Mouse (Mus musculus): ENCODE measurements around the gene Rab24. TPM values are rescaled to one million over a fixed set of nuclear protein-coding genes. Genes with fewer than 3 reads are reported as not detected.

Rab24 gene
- polyA plus RNA-seq, 1 experiment from 2014 or later, result 56.3 TPM

DNA sequence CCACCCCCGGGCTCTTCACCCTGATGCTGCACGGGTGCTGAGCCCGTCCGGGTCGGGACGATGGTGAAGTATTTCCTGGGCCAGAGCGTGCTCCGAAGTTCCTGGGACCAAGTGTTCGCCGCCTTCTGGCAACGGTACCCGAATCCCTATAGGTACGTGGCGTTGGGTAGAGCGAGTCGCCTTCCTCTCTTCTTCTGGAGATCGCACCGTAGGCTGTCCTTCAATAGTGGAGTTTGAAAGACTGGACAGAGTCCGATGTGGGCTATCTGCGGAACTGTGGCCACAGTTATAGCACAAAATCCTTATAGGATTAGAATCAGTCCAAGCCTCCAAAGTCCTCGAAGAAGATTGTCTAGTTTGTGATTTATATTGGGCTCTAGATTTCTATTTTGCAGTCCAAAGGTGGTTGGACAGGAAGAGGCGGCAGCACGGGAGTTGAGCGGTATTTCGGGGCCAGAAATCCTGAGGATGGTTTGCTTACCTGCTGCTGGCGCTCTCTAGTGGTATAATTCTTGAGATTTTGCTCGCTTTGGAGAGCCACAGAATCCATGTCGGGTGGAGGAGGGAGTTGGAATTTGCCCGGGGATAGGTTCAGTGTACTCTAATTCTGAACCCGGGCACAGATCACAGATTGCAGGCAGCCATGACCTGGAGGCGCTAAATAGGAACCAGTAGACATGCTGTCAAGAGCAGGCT, 532 bp upstream of the Rab24 start:
- H3K4me2 ChIP-seq, result peak overlapping the region; percentile 86
- H3K27ac ChIP-seq (ENCODE audit: low read depth, low read length), result peak overlapping the region; percentile 68
- H3K4me3 ChIP-seq (ENCODE audit: low read depth, low read length), result peak overlapping the region; percentile 81
- H3K4me1 ChIP-seq (ENCODE audit: control insufficient read depth, insufficient read depth, low read length), result peaks cover 22% of the 10 kb centered on the region
- under 1% methylated on average over 31 of the region's 31 CpGs for WGBS (ENCODE audit: insufficient replicate concordance)
- H3K9ac ChIP-seq (ENCODE audit: low read depth, low read length), result peak overlapping the region; percentile 89
- no peaks in the 10 kb centered on the region for H3K27me3 ChIP-seq (ENCODE audit: control insufficient read depth, insufficient read depth, low read length)
- no peak for ATAC-seq (replicated peaks; ENCODE audit: insufficient number of reproducible peaks, low FRiP score, low TSS enrichment)
- H3K36me3 ChIP-seq (ENCODE audit: control insufficient read depth, insufficient read depth, low read length), result peaks cover 21% of the 10 kb centered on the region
- H3K9me3 ChIP-seq (replicated peaks; ENCODE audit: control insufficient read depth, low read length), result no peaks in the 10 kb centered on the region

DNA sequence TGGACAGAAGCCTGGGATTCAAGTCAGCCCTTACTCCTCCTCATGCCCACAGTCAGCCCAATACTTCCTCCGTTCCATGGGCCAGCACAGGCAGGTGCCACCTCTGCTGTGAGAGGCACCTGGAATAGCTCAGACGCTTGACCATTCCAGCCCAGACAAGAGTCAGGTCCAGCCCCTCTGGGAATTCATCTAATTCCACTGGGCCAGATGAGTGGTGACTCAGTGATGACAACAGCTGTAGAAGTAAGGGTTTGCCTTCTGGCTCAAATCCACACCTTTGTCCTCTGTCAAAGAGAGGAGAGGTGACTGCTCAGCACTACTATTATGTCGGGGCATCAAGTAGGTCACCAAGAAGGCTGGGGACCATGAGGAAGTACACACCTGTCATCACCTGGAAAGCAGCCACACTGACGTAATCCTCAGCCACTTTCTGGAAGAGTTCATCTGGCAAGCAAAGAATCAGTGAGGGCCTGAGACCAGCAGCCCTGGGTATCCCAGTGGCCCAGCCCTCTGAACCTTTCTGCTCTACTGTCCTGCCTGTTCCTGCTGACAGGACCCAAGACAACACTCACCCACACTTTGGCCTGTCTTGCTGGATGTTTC, 1.7 kb downstream of the Rab24 start, which contains the start of gene Prelid1:
Prelid1 (plus strand) TSS at position 570 of the 603 bp plus-strand sequence.
- peaks cover 16% of the 10 kb centered on the region for H3K36me3 ChIP-seq (ENCODE audit: control insufficient read depth, insufficient read depth, low read length)
- no peak for ATAC-seq (replicated peaks; ENCODE audit: insufficient number of reproducible peaks, low FRiP score, low TSS enrichment)

DNA sequence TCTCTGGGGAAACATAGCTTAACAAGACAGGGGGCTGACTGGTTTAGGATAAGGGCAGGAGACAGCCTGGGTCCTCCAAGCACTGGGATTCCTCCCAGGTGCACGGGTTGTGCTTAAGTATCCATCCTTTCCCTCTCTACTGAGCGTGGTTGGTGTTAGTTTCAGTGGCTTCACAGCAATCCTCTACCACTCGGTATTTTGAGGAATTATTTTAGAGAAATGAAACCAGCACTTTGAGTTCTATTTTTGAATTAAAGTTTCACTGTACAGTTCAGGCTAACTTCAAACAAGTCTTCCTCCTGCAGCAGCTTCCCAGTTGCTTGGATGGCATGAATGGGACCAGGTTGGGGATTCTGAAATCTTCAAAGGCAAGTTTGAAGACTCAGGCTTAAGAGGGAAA, 3.4 kb downstream of the Rab24 start:
- H3K27me3 ChIP-seq (ENCODE audit: control insufficient read depth, insufficient read depth, low read length), result no peaks in the 10 kb centered on the region
- H3K9ac ChIP-seq (ENCODE audit: low read depth, low read length), result no peak overlapping the region
- H3K36me3 ChIP-seq (ENCODE audit: control insufficient read depth, insufficient read depth, low read length), result peaks cover 23% of the 10 kb centered on the region
- WGBS (ENCODE audit: insufficient replicate concordance), result 79% methylated on average over 3 of the region's 3 CpGs
- no peak overlapping the region for H3K27ac ChIP-seq (ENCODE audit: low read depth, low read length)
- no peak for ATAC-seq (replicated peaks; ENCODE audit: insufficient number of reproducible peaks, low FRiP score, low TSS enrichment)
- H3K4me2 ChIP-seq, result no peak overlapping the region
- peaks cover 16% of the 10 kb centered on the region for H3K4me1 ChIP-seq (ENCODE audit: control insufficient read depth, insufficient read depth, low read length)
- H3K4me3 ChIP-seq (ENCODE audit: low read depth, low read length), result no peak overlapping the region
- no peaks in the 10 kb centered on the region for H3K9me3 ChIP-seq (replicated peaks; ENCODE audit: control insufficient read depth, low read length)

More for the DNA sequence above, 1.7 kb downstream of the Rab24 start, which contains the start of gene Prelid1:
- peak within 1 kb of the TSS; percentile 89 for H3K9ac ChIP-seq (ENCODE audit: low read depth, low read length)
- no peaks in the 10 kb centered on the region for H3K9me3 ChIP-seq (replicated peaks; ENCODE audit: control insufficient read depth, low read length)
- peak within 1 kb of the TSS; percentile 81 for H3K4me3 ChIP-seq (ENCODE audit: low read depth, low read length)
- no peak within 1 kb of the TSS for H3K27ac ChIP-seq (ENCODE audit: low read depth, low read length)
- peaks cover 22% of the 10 kb centered on the region for H3K4me1 ChIP-seq (ENCODE audit: control insufficient read depth, insufficient read depth, low read length)
- peak within 1 kb of the TSS; percentile 86 for H3K4me2 ChIP-seq
- 64% methylated on average over 4 of the region's 4 CpGs for whole genome bisulfite sequencing (ENCODE audit: insufficient replicate concordance)
- no peaks in the 10 kb centered on the region for H3K27me3 ChIP-seq (ENCODE audit: control insufficient read depth, insufficient read depth, low read length)

DNA sequence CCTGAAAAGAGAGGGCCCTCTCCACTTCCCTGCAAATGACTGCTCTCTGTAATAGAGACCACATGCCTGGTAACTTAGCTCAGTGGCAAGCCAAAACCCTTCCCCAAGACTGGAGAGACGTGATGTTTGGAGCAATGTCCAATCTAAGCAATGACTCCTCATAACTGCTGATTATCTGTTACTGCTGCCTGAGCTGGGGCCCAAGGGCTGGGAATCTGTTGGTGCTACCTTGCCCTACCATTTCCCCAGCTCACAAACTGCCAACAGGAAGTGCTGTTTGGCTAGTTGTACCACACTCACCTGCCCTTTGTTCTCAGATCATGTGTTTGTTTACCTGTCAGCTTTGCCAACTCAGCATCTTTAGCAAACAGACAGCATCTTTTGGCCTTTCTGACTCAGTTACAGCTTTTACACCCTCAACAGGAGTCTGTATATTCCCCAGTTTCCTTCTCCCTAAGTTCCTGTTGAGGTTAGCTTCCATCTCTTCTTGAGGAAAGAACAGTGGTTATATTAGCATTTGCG, 6.8 kb downstream of the Rab24 start:
- ATAC-seq (replicated peaks; ENCODE audit: insufficient number of reproducible peaks, low FRiP score, low TSS enrichment), result no peak
- H3K4me1 ChIP-seq (ENCODE audit: control insufficient read depth, insufficient read depth, low read length), result no peaks in the 10 kb centered on the region; the same call in 1 of the 2 replicates
- 81% methylated on average over 2 of the region's 2 CpGs for WGBS (ENCODE audit: insufficient replicate concordance)
- peaks cover 54% of the 10 kb centered on the region for H3K36me3 ChIP-seq (ENCODE audit: control insufficient read depth, insufficient read depth, low read length)
- H3K4me2 ChIP-seq, result no peak overlapping the region
- no peak overlapping the region for H3K27ac ChIP-seq (ENCODE audit: low read depth, low read length)
- no peak overlapping the region for H3K4me3 ChIP-seq (ENCODE audit: low read depth, low read length)
- H3K9me3 ChIP-seq (replicated peaks; ENCODE audit: control insufficient read depth, low read length), result no peaks in the 10 kb centered on the region
- no peaks in the 10 kb centered on the region for H3K27me3 ChIP-seq (ENCODE audit: control insufficient read depth, insufficient read depth, low read length)
- H3K9ac ChIP-seq (ENCODE audit: low read depth, low read length), result no peak overlapping the region

DNA sequence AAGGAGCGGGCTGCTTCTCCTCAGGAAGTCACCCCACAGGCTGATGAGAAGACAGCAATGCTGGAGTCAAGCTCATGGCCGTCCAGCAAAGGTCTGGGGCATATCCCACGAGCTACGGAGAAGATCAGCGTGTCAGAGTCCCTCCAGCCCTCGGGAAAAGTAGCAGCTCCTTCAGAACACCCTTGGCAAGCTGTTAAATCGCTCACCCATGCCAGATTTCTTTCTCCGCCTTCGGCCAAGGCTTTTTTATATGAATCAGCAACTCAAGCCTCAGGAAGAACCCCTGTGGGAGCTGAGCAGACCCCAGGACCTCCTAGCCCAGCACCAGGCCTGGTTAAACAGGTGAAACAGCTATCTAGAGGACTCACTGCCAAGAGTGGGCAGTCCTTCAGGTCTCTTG, 8.7 kb downstream of the Rab24 start:
- no peak overlapping the region for H3K4me2 ChIP-seq
- no peaks in the 10 kb centered on the region for H3K27me3 ChIP-seq (ENCODE audit: control insufficient read depth, insufficient read depth, low read length)
- H3K9me3 ChIP-seq (replicated peaks; ENCODE audit: control insufficient read depth, low read length), result no peaks in the 10 kb centered on the region
- H3K36me3 ChIP-seq (ENCODE audit: control insufficient read depth, insufficient read depth, low read length), result peaks cover 52% of the 10 kb centered on the region
- 89% methylated on average over 9 of the region's 9 CpGs for WGBS (ENCODE audit: insufficient replicate concordance)
- no peak overlapping the region for H3K4me3 ChIP-seq (ENCODE audit: low read depth, low read length)
- ATAC-seq (replicated peaks; ENCODE audit: insufficient number of reproducible peaks, low FRiP score, low TSS enrichment), result no peak
- H3K9ac ChIP-seq (ENCODE audit: low read depth, low read length), result no peak overlapping the region
- H3K27ac ChIP-seq (ENCODE audit: low read depth, low read length), result no peak overlapping the region
- H3K4me1 ChIP-seq (ENCODE audit: control insufficient read depth, insufficient read depth, low read length), result no peaks in the 10 kb centered on the region

DNA sequence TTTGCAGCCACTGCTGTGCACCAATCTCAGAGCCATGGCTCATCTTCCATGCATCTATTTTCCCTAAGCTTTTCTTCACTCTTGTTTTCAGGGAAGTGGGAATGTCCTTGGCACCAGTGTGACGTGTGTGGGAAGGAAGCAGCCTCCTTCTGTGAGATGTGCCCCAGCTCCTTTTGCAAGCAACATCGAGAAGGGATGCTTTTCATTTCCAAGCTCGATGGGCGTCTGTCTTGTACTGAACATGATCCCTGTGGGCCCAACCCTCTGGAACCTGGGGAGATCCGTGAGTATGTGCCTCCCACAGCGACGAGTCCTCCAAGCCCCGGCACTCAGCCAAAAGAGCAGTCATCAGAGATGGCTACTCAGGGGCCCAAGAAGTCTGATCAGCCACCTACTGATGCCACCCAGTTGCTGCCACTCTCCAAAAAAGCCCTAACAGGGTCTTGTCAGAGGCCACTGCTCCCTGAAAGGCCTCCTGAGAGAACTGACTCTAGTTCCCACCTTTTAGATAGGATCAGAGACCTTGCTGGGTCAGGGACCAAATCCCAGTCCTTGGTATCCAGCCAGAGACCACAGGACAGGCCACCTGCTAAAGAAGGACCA, 9.6 kb downstream of the Rab24 start:
- H3K36me3 ChIP-seq (ENCODE audit: control insufficient read depth, insufficient read depth, low read length), result peaks cover 59% of the 10 kb centered on the region
- WGBS (ENCODE audit: insufficient replicate concordance), result 85% methylated on average over 8 of the region's 8 CpGs
- ATAC-seq (replicated peaks; ENCODE audit: insufficient number of reproducible peaks, low FRiP score, low TSS enrichment), result no peak
- H3K4me1 ChIP-seq (ENCODE audit: control insufficient read depth, insufficient read depth, low read length), result no peaks in the 10 kb centered on the region
- no peaks in the 10 kb centered on the region for H3K27me3 ChIP-seq (ENCODE audit: control insufficient read depth, insufficient read depth, low read length)
- H3K9me3 ChIP-seq (replicated peaks; ENCODE audit: control insufficient read depth, low read length), result no peaks in the 10 kb centered on the region
- H3K4me3 ChIP-seq (ENCODE audit: low read depth, low read length), result no peak overlapping the region
- H3K4me2 ChIP-seq, result no peak overlapping the region
- no peak overlapping the region for H3K27ac ChIP-seq (ENCODE audit: low read depth, low read length)
- H3K9ac ChIP-seq (ENCODE audit: low read depth, low read length), result no peak overlapping the region

DNA sequence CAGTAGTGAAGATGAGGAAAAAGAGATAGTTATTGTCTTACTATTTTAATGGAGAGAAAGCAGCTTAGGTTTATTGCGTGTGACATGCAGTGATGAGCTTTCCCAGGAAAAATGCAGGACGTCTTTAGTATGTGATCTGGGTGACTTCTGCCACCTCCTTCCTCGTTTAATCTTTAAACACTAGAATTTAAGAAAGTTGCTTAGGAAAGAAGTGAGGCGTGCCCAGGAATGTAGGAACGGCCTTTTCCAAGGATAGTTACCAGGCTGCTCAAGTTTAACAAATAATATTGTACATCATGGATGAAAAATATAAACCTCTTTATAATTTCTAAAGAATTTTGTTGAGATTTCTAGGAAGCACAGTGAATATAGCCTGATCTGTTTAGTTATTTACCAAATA, 20.8 kb downstream of the Rab24 start:
- H3K27me3 ChIP-seq (ENCODE audit: control insufficient read depth, insufficient read depth, low read length), result no peaks in the 10 kb centered on the region
- H3K4me3 ChIP-seq (ENCODE audit: low read depth, low read length), result no peak overlapping the region
- no peak overlapping the region for H3K4me2 ChIP-seq
- WGBS (ENCODE audit: insufficient replicate concordance), result 86% methylated on average over 5 of the region's 5 CpGs
- H3K36me3 ChIP-seq (ENCODE audit: control insufficient read depth, insufficient read depth, low read length), result peaks cover 31% of the 10 kb centered on the region
- H3K4me1 ChIP-seq (ENCODE audit: control insufficient read depth, insufficient read depth, low read length), result no peaks in the 10 kb centered on the region
- ATAC-seq (replicated peaks; ENCODE audit: insufficient number of reproducible peaks, low FRiP score, low TSS enrichment), result no peak
- H3K9me3 ChIP-seq (replicated peaks; ENCODE audit: control insufficient read depth, low read length), result no peaks in the 10 kb centered on the region
- H3K27ac ChIP-seq (ENCODE audit: low read depth, low read length), result no peak overlapping the region
- no peak overlapping the region for H3K9ac ChIP-seq (ENCODE audit: low read depth, low read length)

DNA sequence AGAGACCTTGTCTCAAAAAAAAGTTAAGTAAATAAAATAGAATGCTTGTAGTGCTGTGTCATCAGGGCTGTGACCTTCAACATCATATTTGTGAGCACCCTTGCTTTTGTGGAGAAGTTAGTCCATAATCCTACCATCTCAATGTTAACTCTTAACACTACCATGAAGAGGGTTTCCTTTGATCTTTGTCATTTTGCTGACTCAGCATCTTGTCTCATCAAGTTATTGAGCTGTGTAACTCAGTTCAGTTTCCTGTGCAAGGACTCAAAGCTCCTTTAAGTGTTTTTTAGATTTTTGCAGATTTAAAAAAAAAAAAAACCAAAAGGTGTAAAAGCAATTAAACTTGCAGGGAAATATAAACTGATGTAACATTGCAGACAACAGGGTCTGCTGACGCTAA, 25.0 kb downstream of the Rab24 start:
- no peak overlapping the region for H3K4me2 ChIP-seq
- no peaks in the 10 kb centered on the region for H3K9me3 ChIP-seq (replicated peaks; ENCODE audit: control insufficient read depth, low read length)
- no peak overlapping the region for H3K27ac ChIP-seq (ENCODE audit: low read depth, low read length)
- no peak for ATAC-seq (replicated peaks; ENCODE audit: insufficient number of reproducible peaks, low FRiP score, low TSS enrichment)
- no peaks in the 10 kb centered on the region for H3K4me1 ChIP-seq (ENCODE audit: control insufficient read depth, insufficient read depth, low read length)
- no peaks in the 10 kb centered on the region for H3K27me3 ChIP-seq (ENCODE audit: control insufficient read depth, insufficient read depth, low read length)
- H3K4me3 ChIP-seq (ENCODE audit: low read depth, low read length), result no peak overlapping the region
- no peak overlapping the region for H3K9ac ChIP-seq (ENCODE audit: low read depth, low read length)
- 96% methylated on average over 1 of the region's 1 CpGs for WGBS (ENCODE audit: insufficient replicate concordance)
- H3K36me3 ChIP-seq (ENCODE audit: control insufficient read depth, insufficient read depth, low read length), result peaks cover 31% of the 10 kb centered on the region
